Mouse (Mus musculus): ENCODE measurements around the gene Acer1. TPM values are rescaled to one million over a fixed set of nuclear protein-coding genes. Genes with fewer than 3 reads are reported as not detected.
"Not testable (repeated sequence)": the region's sequence is repeated elsewhere in the genome, so short reads cannot be mapped to it uniquely, and the experiment has no call there.

Gene Acer1
- polyA plus RNA-seq, 1 experiment from 2014 or later = not detected

GRCm38 (mm10) chr17:56933395-56933794, 48.5 kb downstream of the Acer1 start:
- WGBS = 81% methylated on average over 2 of the region's 2 CpGs
- ATAC-seq = no peak
- Histone ChIP-seq H3K4me3 (replicated peaks; ENCODE audit: low read length) (no peak overlapping the region), H3K9me3 (ENCODE audit: control insufficient read depth, low read length) (no peaks in the 10 kb centered on the region), H3K36me3 (ENCODE audit: control insufficient read depth, insufficient read depth) (no peaks in the 10 kb centered on the region), H3K4me2 (ENCODE audit: low read length) (peak overlapping the region; percentile 82), H3K4me1 (replicated peaks; ENCODE audit: control insufficient read depth, insufficient read depth, low read length) (peaks cover 30% of the 10 kb centered on the region), H3K9ac (replicated peaks; ENCODE audit: low read depth, low read length) (no peak overlapping the region), H3K27me3 (replicated peaks; ENCODE audit: control insufficient read depth, insufficient read depth, low read length) (no peaks in the 10 kb centered on the region), H3K27ac (ENCODE audit: low read length) (no peak overlapping the region)

GRCm38 (mm10) chr17:56930026-56930425, 51.9 kb downstream of the Acer1 start:
- no peak overlapping the region for H3K4me3 ChIP-seq (replicated peaks; ENCODE audit: low read length)
- H3K27ac ChIP-seq (ENCODE audit: low read length) = no peak overlapping the region
- H3K9me3 ChIP-seq (ENCODE audit: control insufficient read depth, low read length) = no peaks in the 10 kb centered on the region
- H3K36me3 ChIP-seq (ENCODE audit: control insufficient read depth, insufficient read depth) = no peaks in the 10 kb centered on the region
- H3K4me2 ChIP-seq (ENCODE audit: low read length) = no peak overlapping the region
- H3K4me1 ChIP-seq (replicated peaks; ENCODE audit: control insufficient read depth, insufficient read depth, low read length) = peaks cover 30% of the 10 kb centered on the region
- no peak for ATAC-seq
- H3K9ac ChIP-seq (replicated peaks; ENCODE audit: low read depth, low read length) = no peak overlapping the region
- 87% methylated on average over 8 of the region's 8 CpGs for WGBS
- no peaks in the 10 kb centered on the region for H3K27me3 ChIP-seq (replicated peaks; ENCODE audit: control insufficient read depth, insufficient read depth, low read length)

DNA sequence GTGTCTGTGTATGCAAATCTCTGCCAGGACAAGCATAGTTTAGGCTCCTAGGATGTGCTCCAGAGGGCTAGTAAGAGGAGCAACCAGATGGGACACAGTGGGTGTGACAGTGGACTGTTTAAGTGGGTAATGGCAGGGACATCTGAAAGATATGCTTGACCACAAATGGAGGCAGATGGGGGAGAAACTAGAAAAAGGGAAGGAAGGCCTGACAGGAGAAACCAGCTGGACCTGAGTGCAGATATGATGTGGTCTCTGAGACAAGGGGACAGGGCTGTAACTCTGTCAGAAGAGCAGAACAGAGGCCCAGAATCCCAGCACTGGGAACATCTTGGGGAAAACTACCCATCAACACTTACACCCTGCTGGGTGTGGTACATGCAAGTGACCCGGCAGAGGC, 52.4 kb downstream of the Acer1 start:
- no peaks in the 10 kb centered on the region for H3K9me3 ChIP-seq (ENCODE audit: control insufficient read depth, low read length)
- no peak for ATAC-seq
- no peak overlapping the region for H3K27ac ChIP-seq (ENCODE audit: low read length)
- H3K4me1 ChIP-seq (replicated peaks; ENCODE audit: control insufficient read depth, insufficient read depth, low read length) = peaks cover 29% of the 10 kb centered on the region
- no peaks in the 10 kb centered on the region for H3K36me3 ChIP-seq (ENCODE audit: control insufficient read depth, insufficient read depth)
- 94% methylated on average over 1 of the region's 1 CpGs for WGBS
- no peak overlapping the region for H3K4me2 ChIP-seq (ENCODE audit: low read length)
- H3K9ac ChIP-seq (replicated peaks; ENCODE audit: low read depth, low read length) = no peak overlapping the region
- H3K4me3 ChIP-seq (replicated peaks; ENCODE audit: low read length) = no peak overlapping the region
- H3K27me3 ChIP-seq (replicated peaks; ENCODE audit: control insufficient read depth, insufficient read depth, low read length) = no peaks in the 10 kb centered on the region

- Histone ChIP-seq H3K4me2 (ENCODE audit: low read length) (no peak overlapping the region), H3K27me3 (replicated peaks; ENCODE audit: control insufficient read depth, insufficient read depth, low read length) (no peaks in the 10 kb centered on the region), H3K4me1 (replicated peaks; ENCODE audit: control insufficient read depth, insufficient read depth, low read length) (peaks cover 24% of the 10 kb centered on the region), H3K27ac (ENCODE audit: low read length) (no peak overlapping the region), H3K4me3 (replicated peaks; ENCODE audit: low read length) (no peak overlapping the region), H3K9ac (replicated peaks; ENCODE audit: low read depth, low read length) (no peak overlapping the region), H3K36me3 (ENCODE audit: control insufficient read depth, insufficient read depth) (no peaks in the 10 kb centered on the region), H3K9me3 (ENCODE audit: control insufficient read depth, low read length) (no peaks in the 10 kb centered on the region)
- no peak for ATAC-seq
These were observed 52.8 kb downstream of the Acer1 start for GRCm38 (mm10) chr17:56929101-56929500.

- Histone ChIP-seq H3K27me3 (replicated peaks; ENCODE audit: control insufficient read depth, insufficient read depth, low read length) (no peaks in the 10 kb centered on the region), H3K9ac (replicated peaks; ENCODE audit: low read depth, low read length) (no peak overlapping the region), H3K27ac (ENCODE audit: low read length) (no peak overlapping the region), H3K4me1 (replicated peaks; ENCODE audit: control insufficient read depth, insufficient read depth, low read length) (0 out of 2 replicates have a peak, but pooled peaks cover 2% of the 10 kb centered on the region), H3K4me2 (ENCODE audit: low read length) (no peak overlapping the region), H3K36me3 (ENCODE audit: control insufficient read depth, insufficient read depth) (0 out of 2 replicates have a peak, but pooled peaks cover 3% of the 10 kb centered on the region), H3K9me3 (ENCODE audit: control insufficient read depth, low read length) (no peaks in the 10 kb centered on the region), H3K4me3 (replicated peaks; ENCODE audit: low read length) (no peak overlapping the region)
- WGBS = 88% methylated on average over 2 of the region's 2 CpGs
- no peak for ATAC-seq
These were observed 55.9 kb downstream of the Acer1 start for GRCm38 (mm10) chr17:56925998-56926397.

DNA sequence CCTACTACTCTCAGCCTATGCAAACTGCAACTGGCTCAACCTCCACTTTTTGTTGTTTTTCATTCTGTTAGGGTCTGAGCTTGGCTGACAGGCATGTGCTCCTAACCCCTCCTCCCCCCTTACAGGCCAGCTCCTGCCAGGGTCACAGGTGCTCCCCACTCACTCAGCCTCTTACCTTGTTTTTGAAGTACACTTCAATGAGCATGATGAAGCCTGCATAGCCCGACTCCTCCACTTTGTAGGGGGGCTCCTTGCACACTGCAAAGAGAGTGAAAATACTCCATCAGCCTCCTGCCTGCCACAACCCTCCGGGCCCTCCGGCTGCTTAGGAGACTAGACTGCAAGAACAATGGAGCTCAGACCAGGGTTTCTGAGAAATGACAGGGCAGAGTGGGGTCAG, 62.2 kb downstream of the Acer1 start:
- WGBS = 88% methylated on average over 3 of the region's 3 CpGs
- H3K27me3 ChIP-seq (replicated peaks; ENCODE audit: control insufficient read depth, insufficient read depth, low read length) = no peaks in the 10 kb centered on the region
- no peak overlapping the region for H3K27ac ChIP-seq (ENCODE audit: low read length)
- H3K9ac ChIP-seq (replicated peaks; ENCODE audit: low read depth, low read length) = no peak overlapping the region
- peaks cover 11% of the 10 kb centered on the region for H3K36me3 ChIP-seq (ENCODE audit: control insufficient read depth, insufficient read depth)
- H3K4me3 ChIP-seq (replicated peaks; ENCODE audit: low read length) = no peak overlapping the region
- 0 out of 2 replicates have a peak, but pooled peaks have one; percentile 8 for ATAC-seq
- H3K9me3 ChIP-seq (ENCODE audit: control insufficient read depth, low read length) = no peaks in the 10 kb centered on the region
- no peaks in the 10 kb centered on the region for H3K4me1 ChIP-seq (replicated peaks; ENCODE audit: control insufficient read depth, insufficient read depth, low read length)
- H3K4me2 ChIP-seq (ENCODE audit: low read length) = no peak overlapping the region

DNA sequence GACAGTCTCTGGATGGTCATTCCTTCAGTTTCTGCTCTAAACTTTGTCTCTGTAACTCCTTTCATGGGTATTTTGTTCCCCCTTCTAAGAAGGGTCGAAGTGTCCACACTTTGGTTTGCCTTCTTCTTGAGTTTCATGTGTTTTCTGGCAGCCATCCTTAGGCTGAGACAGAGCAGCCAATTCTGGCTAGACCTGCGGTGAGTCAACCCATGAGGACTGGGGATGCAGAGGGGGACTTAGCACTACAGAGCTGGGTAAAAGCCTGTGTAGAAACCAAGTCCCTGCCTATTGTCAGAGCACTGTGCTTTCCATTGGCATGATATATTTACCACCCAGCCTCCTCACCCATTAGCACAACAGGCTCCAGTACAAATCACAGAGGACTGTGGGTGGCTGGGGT, 64.8 kb downstream of the Acer1 start:
- ATAC-seq = no peak
- no peaks in the 10 kb centered on the region for H3K27me3 ChIP-seq (replicated peaks; ENCODE audit: control insufficient read depth, insufficient read depth, low read length)
- H3K9ac ChIP-seq (replicated peaks; ENCODE audit: low read depth, low read length) = no peak overlapping the region
- no peak overlapping the region for H3K4me3 ChIP-seq (replicated peaks; ENCODE audit: low read length)
- 98% methylated on average over 2 of the region's 2 CpGs for WGBS
- H3K9me3 ChIP-seq (ENCODE audit: control insufficient read depth, low read length) = no peaks in the 10 kb centered on the region
- H3K27ac ChIP-seq (ENCODE audit: low read length) = no peak overlapping the region
- H3K36me3 ChIP-seq (ENCODE audit: control insufficient read depth, insufficient read depth) = peaks cover 11% of the 10 kb centered on the region
- H3K4me2 ChIP-seq (ENCODE audit: low read length) = no peak overlapping the region
- no peaks in the 10 kb centered on the region for H3K4me1 ChIP-seq (replicated peaks; ENCODE audit: control insufficient read depth, insufficient read depth, low read length)

GRCm38 (mm10) chr17:56913444-56913843, 68.5 kb downstream of the Acer1 start:
- Histone ChIP-seq H3K4me3 (replicated peaks; ENCODE audit: low read length) (no peak overlapping the region), H3K9ac (replicated peaks; ENCODE audit: low read depth, low read length) (no peak overlapping the region), H3K27me3 (replicated peaks; ENCODE audit: control insufficient read depth, insufficient read depth, low read length) (no peaks in the 10 kb centered on the region), H3K9me3 (ENCODE audit: control insufficient read depth, low read length) (no peaks in the 10 kb centered on the region), H3K4me2 (ENCODE audit: low read length) (no peak overlapping the region), H3K4me1 (replicated peaks; ENCODE audit: control insufficient read depth, insufficient read depth, low read length) (no peaks in the 10 kb centered on the region), H3K36me3 (ENCODE audit: control insufficient read depth, insufficient read depth) (no peaks in the 10 kb centered on the region), H3K27ac (ENCODE audit: low read length) (no peak overlapping the region)
- ATAC-seq = no peak

DNA sequence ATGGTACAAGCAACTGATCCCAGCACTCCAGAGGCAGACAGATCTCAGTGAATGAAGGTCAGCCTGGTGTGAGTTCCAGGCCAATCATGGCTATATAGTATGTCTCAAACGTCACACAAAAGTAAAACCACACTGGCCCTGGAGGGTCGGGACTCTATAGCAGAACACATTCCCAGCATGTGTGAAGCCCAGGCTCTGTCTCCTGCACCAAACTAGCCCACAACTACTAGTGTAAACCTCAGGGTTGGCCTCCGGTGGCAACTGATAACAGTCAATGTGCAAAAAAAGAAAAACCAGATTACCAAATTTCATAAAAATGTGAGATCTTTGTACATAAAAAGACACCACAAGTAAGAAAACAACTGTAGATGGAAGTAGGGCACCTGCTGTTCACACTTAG, 68.9 kb downstream of the Acer1 start:
- no peaks in the 10 kb centered on the region for H3K36me3 ChIP-seq (ENCODE audit: control insufficient read depth, insufficient read depth)
- no peaks in the 10 kb centered on the region for H3K9me3 ChIP-seq (ENCODE audit: control insufficient read depth, low read length)
- 93% methylated on average over 3 of the region's 3 CpGs for WGBS
- ATAC-seq = no peak
- H3K4me1 ChIP-seq (replicated peaks; ENCODE audit: control insufficient read depth, insufficient read depth, low read length) = no peaks in the 10 kb centered on the region
- H3K9ac ChIP-seq (replicated peaks; ENCODE audit: low read depth, low read length) = no peak overlapping the region
- no peak overlapping the region for H3K27ac ChIP-seq (ENCODE audit: low read length)
- no peak overlapping the region for H3K4me2 ChIP-seq (ENCODE audit: low read length)
- no peak overlapping the region for H3K4me3 ChIP-seq (replicated peaks; ENCODE audit: low read length)
- no peaks in the 10 kb centered on the region for H3K27me3 ChIP-seq (replicated peaks; ENCODE audit: control insufficient read depth, insufficient read depth, low read length)

DNA sequence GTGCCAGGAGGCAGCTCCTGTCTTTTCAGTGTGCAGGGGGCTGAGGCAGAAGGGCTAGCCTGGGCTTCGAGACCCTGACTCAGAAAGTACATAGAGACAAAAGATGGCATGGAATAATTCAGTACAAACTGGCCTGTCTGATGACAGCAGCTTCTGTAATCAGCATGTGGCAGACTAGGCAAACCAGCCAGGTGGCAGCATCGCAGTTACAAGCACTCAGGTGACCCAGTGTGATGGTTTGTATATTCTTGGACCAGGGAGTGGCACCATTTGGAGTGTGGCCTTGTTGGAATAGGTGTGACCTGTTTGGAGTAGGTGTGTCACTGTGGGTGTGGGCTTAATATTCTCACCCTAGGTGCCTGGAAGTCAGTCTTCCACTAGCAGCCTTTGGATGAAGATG, 72.2 kb downstream of the Acer1 start:
- WGBS = 74% methylated on average over 2 of the region's 2 CpGs
- H3K4me3 ChIP-seq (replicated peaks; ENCODE audit: low read length); ATAC-seq; H3K9ac ChIP-seq (replicated peaks; ENCODE audit: low read depth, low read length); H3K9me3 ChIP-seq (ENCODE audit: control insufficient read depth, low read length); H3K4me2 ChIP-seq (ENCODE audit: low read length); H3K27ac ChIP-seq (ENCODE audit: low read length); H3K27me3 ChIP-seq (replicated peaks; ENCODE audit: control insufficient read depth, insufficient read depth, low read length); H3K4me1 ChIP-seq (replicated peaks; ENCODE audit: control insufficient read depth, insufficient read depth, low read length); H3K36me3 ChIP-seq (ENCODE audit: control insufficient read depth, insufficient read depth): not testable (repeated sequence)

Data from forebrain, embryonic 16.5 days (tissue).